Mouse (Mus musculus) lung, embryonic 16.5 days (tissue): ENCODE results near the gene Hlcs. TPM values are rescaled to one million over a fixed set of nuclear protein-coding genes. Genes with fewer than 3 reads are reported as not detected.
"Not testable (repeated sequence)": the region's sequence is repeated elsewhere in the genome, so short reads cannot be mapped to it uniquely, and the experiment has no call there.

Source experiments
- ATAC-seq: fragments of 200-750 bp; cut with Nextera tagmentation; 2 replicates; pipeline ENCODE4 v1.8.0; 2017; ENCODE audit warnings: low read depth, mild to moderate bottlenecking, moderate library complexity
- H3K27ac ChIP-seq: fragments of 300-500 bp; sonication (generic); 2 replicates; pipeline ENCODE4 v1.5.1; 2014; ENCODE audit warnings: mild to moderate bottlenecking, control low read depth, low read length
- H3K27me3 ChIP-seq: fragments of 300-500 bp; sonication (generic); 2 replicates; pipeline ENCODE4 v1.6.1; 2014; ENCODE audit warnings: low read depth, low read length, mixed read lengths; ENCODE audit not compliant: control insufficient read depth, insufficient read depth
- H3K36me3 ChIP-seq: fragments of 300-500 bp; sonication (generic); 2 replicates; pipeline ENCODE4 v1.6.1; 2014; ENCODE audit warnings: low read length; ENCODE audit not compliant: control insufficient read depth, insufficient read depth
- H3K4me1 ChIP-seq: fragments of 300-500 bp; sonication (generic); replicated peaks from 2 replicates; pipeline ENCODE4 v1.6.1; 2014; ENCODE audit warnings: low read length, mixed read lengths; ENCODE audit not compliant: control insufficient read depth, insufficient read depth
- H3K4me2 ChIP-seq: fragments of 300-500 bp; sonication (generic); 2 replicates; pipeline ENCODE4 v1.6.1; 2014; ENCODE audit warnings: low read depth, low read length, control low read depth
- H3K4me3 ChIP-seq: fragments of 300-500 bp; sonication (generic); 2 replicates; pipeline ENCODE4 v1.5.1; 2014; ENCODE audit warnings: mild to moderate bottlenecking, low read length, control low read depth
- H3K9ac ChIP-seq: fragments of 300-500 bp; sonication (generic); 2 replicates; pipeline ENCODE4 v1.6.1; 2014; ENCODE audit warnings: low read length, control low read depth
- H3K9me3 ChIP-seq: fragments of 300-500 bp; sonication (generic); 2 replicates; pipeline ENCODE4 v1.6.1; 2016; ENCODE audit warnings: low read length; ENCODE audit not compliant: control insufficient read depth
- WGBS: fragments of 180-500 bp; shearing (Covaris S2); extraction: QIAGEN DNeasy Blood & Tissue Kit; methylation state at CpG from one replicate; pipeline ENCODE4 v1.1.7; 2014; 5-methylcytosine and 5-hydroxymethylcytosine counted together
- polyA plus RNA-seq: library from polyadenylated mRNA; unstranded; fragments of >200 nt; fragmentation: Nextera tagmentation; extraction: Ambion mirVana; gene quantifications from 2 replicates; pipeline ENCODE4 v1.2.1, GENCODE M21; 2015

The Hlcs gene
- polyA plus RNA-seq, 1 experiment from 2014 or later, result 7.5 TPM

- no peaks in the 10 kb centered on the region; the same call in 1 of the 2 replicates for H3K4me1 ChIP-seq
- H3K4me2 ChIP-seq, result no peak overlapping the region
- 61% methylated on average over 11 of the region's 11 CpGs for WGBS
- H3K4me3 ChIP-seq, result no peak overlapping the region
- H3K27ac ChIP-seq, result no peak overlapping the region
- no peaks in the 10 kb centered on the region for H3K9me3 ChIP-seq
- ATAC-seq, result no peak
- H3K36me3 ChIP-seq, result no peaks in the 10 kb centered on the region
- no peaks in the 10 kb centered on the region for H3K27me3 ChIP-seq
- H3K9ac ChIP-seq, result no peak overlapping the region
Observed at GRCm38 (mm10) chr16:94349588-94350286, 36.4 kb upstream of the Hlcs start.

- Histone ChIP-seq H3K4me3 (no peak overlapping the region), H3K9me3 (no peaks in the 10 kb centered on the region), H3K4me2 (no peak overlapping the region), H3K9ac (no peak overlapping the region), H3K36me3 (no peaks in the 10 kb centered on the region), H3K27me3 (no peaks in the 10 kb centered on the region), H3K4me1 (no peaks in the 10 kb centered on the region), H3K27ac (no peak overlapping the region)
- no peak for ATAC-seq
- WGBS, result 84% methylated on average over 2 of the region's 2 CpGs
Observed at GRCm38 (mm10) chr16:94348779-94349178, 35.4 kb upstream of the Hlcs start.

- Histone ChIP-seq H3K9ac (no peak overlapping the region), H3K4me3 (no peak overlapping the region), H3K4me1 (no peaks in the 10 kb centered on the region), H3K36me3 (no peaks in the 10 kb centered on the region), H3K4me2 (no peak overlapping the region), H3K27me3 (no peaks in the 10 kb centered on the region), H3K9me3 (no peaks in the 10 kb centered on the region), H3K27ac (no peak overlapping the region)
- 48% methylated on average over 7 of the region's 7 CpGs for WGBS
- no peak for ATAC-seq
Observed at GRCm38 (mm10) chr16:94347080-94347731, 33.8 kb upstream of the Hlcs start.

GRCm38 (mm10) chr16:94345733-94346132 lies 32.4 kb upstream of the Hlcs start:
- WGBS, result 81% methylated on average over 1 of the region's 1 CpGs

GRCm38 (mm10) chr16:94339164-94340160 lies 26.1 kb upstream of the Hlcs start:
- WGBS, result 88% methylated on average over 18 of the region's 22 CpGs
- not testable (repeated sequence) for ATAC-seq, H3K9me3 ChIP-seq, H3K27ac ChIP-seq, H3K27me3 ChIP-seq, H3K4me1 ChIP-seq, H3K36me3 ChIP-seq, H3K4me2 ChIP-seq, H3K4me3 ChIP-seq, H3K9ac ChIP-seq

More at GRCm38 (mm10) chr16:94345733-94346132, 32.4 kb upstream of the Hlcs start:
- no peaks in the 10 kb centered on the region for H3K27me3 ChIP-seq
- H3K9ac ChIP-seq, result no peak overlapping the region
- no peak overlapping the region for H3K27ac ChIP-seq
- H3K4me2 ChIP-seq, result no peak overlapping the region
- no peak overlapping the region for H3K4me3 ChIP-seq
- H3K4me1 ChIP-seq, result no peaks in the 10 kb centered on the region
- H3K9me3 ChIP-seq, result no peaks in the 10 kb centered on the region
- no peak for ATAC-seq
- H3K36me3 ChIP-seq, result no peaks in the 10 kb centered on the region

GRCm38 (mm10) chr16:94335656-94336055 lies 22.3 kb upstream of the Hlcs start:
- Histone ChIP-seq H3K4me1 (no peaks in the 10 kb centered on the region), H3K4me3 (no peak overlapping the region), H3K4me2 (no peak overlapping the region), H3K36me3 (no peaks in the 10 kb centered on the region), H3K9ac (no peak overlapping the region), H3K9me3 (no peaks in the 10 kb centered on the region), H3K27ac (no peak overlapping the region), H3K27me3 (no peaks in the 10 kb centered on the region)
- WGBS, result 37% methylated on average over 5 of the region's 5 CpGs
- ATAC-seq, result no peak

- Histone ChIP-seq H3K36me3 (no peaks in the 10 kb centered on the region), H3K4me3 (no peak overlapping the region), H3K27ac (no peak overlapping the region), H3K4me2 (no peak overlapping the region), H3K27me3 (peaks cover 5% of the 10 kb centered on the region), H3K4me1 (no peaks in the 10 kb centered on the region; the same call in 1 of the 2 replicates), H3K9me3 (no peaks in the 10 kb centered on the region), H3K9ac (no peak overlapping the region)
- no peak for ATAC-seq
- WGBS, result 64% methylated on average over 5 of the region's 5 CpGs
Observed at GRCm38 (mm10) chr16:94331886-94332252, 18.5 kb upstream of the Hlcs start.

- Histone ChIP-seq H3K4me1 (no peaks in the 10 kb centered on the region; the same call in 1 of the 2 replicates), H3K27ac (no peak overlapping the region), H3K9me3 (no peaks in the 10 kb centered on the region), H3K36me3 (no peaks in the 10 kb centered on the region), H3K27me3 (peaks cover 6% of the 10 kb centered on the region), H3K4me3 (no peak overlapping the region), H3K9ac (no peak overlapping the region), H3K4me2 (no peak overlapping the region)
- 75% methylated on average over 9 of the region's 9 CpGs for WGBS
- no peak for ATAC-seq
Observed at GRCm38 (mm10) chr16:94331233-94331885, 18.0 kb upstream of the Hlcs start.
